Mouse (Mus musculus) thymus, adult 2 months (tissue): ENCODE data around the gene Commd1.

Experiments used
- CTCF ChIP-seq: fragments of 200-500 bp; IDR thresholded peaks from 2 replicates; pipeline ENCODE4 v1.5.1; 2012; ENCODE audit warnings: mild to moderate bottlenecking, control low read depth, low read length, moderate library complexity, borderline replicate concordance; ENCODE audit not compliant: control insufficient read depth, poor library complexity, insufficient read depth; ENCODE audit errors: extremely low read depth
- POLR2A ChIP-seq: fragments of 200-500 bp; IDR thresholded peaks from 2 replicates; pipeline ENCODE4 v1.6.1; 2012; ENCODE audit warnings: mild to moderate bottlenecking, low read length, control low read depth, moderate library complexity; ENCODE audit not compliant: control insufficient read depth, poor library complexity, insufficient read depth; ENCODE audit errors: extremely low read depth

GRCm38 (mm10) chr11:22949101-22949500 lies 33.1 kb downstream of the Commd1 start:
- TF ChIP-seq CTCF (no peak), POLR2A (no peak)
